Mouse (Mus musculus): ENCODE data around the gene Clec4f.

- TF ChIP-seq POLR2A (IDR thresholded peaks at IDR 0.05; ENCODE audit: low read depth, low read length) (no peak), CTCF (conservative IDR thresholded peaks at IDR 0.05; ENCODE audit: insufficient read depth, insufficient read length, low read depth, low read length) (no peak)
Observed at GRCm38 (mm10) chr6:83660821-83661220, 4.8 kb upstream of the Clec4f start.

Measured in kidney, adult 2 months (tissue).